Mouse (Mus musculus) embryo, embryonic 11 days (tissue): Measurements from ENCODE around the gene Wdfy2.
A peak's percentile ranks its signal among the peaks of the same experiment; 100 is the strongest.

Experiments used
- DNase-seq: peaks from one replicate; pipeline ENCODE4 v3.0.0-alpha.2; 2015

Wdfy2 gene

DNA sequence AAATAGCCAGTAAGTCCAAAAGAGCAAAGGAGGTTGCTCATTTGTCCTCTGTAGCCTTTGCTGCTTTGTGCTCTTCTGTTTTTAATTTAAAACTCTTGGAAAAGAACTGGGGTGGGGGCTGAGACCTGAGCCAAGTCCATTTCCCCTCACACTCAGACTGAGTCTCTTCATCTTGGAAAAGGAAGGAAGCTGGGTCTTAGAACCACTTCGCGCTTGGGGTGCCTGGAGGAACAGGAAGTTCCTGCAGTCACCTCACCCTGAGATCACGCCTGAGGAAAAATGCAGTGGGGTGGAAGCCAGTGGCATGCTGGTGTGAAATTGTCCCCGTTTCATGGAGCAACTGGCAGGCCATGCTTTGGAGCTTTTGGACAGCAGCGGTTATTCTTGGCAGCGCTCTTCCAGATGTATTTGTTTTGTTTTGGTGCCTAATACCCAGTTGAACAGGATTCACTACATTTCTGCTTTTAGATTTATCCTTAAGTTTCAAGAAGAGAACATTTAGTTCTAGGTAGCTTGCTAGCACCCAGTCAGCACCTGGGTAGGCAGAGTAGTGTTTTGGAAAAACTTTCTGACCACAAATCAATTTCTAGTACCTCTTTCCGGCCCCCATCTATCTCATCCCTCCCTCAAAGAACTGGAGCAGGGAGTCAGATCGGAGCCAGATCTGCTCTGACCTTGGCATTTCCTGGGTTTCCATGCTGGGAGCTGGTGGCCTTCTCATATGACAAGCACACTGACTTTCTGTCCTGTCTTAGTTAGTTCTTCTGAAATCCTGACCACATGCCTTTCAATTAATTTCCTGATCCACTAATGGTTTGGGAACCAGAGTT lies 7.7 kb downstream of the Wdfy2 start:
- no peak for DNase-seq

DNA sequence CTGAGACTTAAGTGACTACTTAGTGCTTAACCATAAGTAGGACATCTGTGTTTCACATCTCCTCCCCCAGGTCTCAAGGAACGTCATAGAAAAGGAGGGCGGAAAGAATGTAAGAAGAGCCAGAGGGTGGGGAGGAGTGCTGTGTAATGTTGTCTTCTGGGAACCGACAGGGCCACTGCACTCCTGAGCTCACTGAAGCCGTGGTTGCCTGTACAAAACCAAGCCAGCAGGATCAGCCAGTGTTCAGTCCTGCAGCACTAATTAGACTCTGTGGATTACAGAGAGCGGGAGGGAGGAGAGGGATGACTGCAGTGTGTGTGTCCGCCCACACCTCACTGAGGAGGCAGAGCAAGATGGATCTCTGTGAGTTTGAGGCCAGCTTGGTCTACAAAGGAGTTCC lies 13.5 kb downstream of the Wdfy2 start:
- peak; percentile 43 for DNase-seq

DNA sequence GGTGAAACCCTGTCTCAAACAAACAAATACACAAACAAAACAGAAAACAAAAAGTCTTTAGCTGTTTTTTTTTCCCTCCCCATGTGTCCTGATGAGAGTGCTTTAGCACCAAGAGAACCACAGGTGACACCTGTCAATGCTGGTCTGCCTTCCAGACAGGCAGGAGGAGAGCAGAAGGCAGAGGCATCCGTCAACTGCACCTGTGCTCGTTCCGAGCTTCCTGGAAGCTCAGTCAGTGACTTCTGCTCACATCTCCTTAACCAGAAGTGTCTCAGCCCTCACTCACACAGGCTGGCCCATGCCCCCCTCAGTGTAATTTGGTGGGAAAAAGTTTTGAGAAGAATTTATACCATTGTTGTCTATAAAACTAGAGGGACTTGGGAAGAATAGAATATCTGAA lies 15.4 kb downstream of the Wdfy2 start:
- no peak for DNase-seq

DNA sequence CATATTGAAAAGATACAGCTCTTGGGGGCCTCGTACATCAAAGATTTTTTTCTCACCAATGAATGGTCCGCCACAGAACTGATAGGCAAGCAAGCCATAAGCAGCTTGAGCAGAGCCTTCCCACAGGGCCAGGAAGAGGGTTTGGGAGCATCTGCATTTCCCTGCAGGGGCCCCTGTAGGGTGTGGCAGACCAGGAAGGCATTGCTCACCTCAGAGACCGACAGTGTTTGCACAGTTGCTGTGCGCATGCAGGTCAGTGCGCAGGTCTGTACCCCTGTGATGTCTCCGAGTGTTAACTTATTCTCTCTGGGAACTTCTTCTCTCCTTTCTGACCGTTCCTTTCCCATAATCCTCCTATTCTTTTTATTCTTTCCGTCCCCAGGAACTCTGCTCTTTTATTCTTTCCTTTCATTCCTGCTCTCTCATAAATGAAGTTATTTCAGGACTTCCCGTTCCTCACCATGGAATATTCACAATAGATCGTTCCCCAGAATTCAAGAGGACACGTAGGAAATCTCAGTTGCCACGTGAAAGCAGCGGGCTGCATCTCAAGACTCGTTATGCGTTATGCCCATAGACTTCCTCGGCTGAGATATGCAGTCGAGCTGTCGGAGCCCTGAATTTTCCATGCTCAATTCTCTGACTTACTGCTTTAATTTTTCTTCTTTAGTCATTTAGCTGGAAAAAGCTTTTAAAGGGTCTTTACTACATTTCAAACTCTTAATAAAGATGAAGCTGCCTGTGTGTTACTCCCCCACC lies 17.8 kb downstream of the Wdfy2 start:
- DNase-seq = no peak

DNA sequence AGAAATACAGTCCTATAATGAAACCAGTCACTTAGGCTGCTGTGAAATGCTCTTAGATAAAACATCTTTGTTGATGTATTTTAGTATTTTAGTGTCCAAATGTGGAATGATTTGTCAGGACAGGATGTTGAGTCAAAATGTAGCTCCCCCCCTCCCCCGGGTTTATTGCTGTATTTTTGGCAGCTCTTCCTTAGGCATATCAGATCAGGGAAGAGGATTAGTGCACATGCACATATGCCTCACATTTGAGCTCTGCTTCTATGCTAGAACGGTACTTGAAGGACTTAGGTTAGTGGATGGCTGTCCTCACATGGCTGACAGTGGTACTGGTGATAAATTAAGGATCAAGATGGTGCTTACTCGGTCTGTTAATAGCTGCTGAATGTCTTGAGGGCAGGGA lies 18.4 kb downstream of the Wdfy2 start:
- DNase-seq = no peak

DNA sequence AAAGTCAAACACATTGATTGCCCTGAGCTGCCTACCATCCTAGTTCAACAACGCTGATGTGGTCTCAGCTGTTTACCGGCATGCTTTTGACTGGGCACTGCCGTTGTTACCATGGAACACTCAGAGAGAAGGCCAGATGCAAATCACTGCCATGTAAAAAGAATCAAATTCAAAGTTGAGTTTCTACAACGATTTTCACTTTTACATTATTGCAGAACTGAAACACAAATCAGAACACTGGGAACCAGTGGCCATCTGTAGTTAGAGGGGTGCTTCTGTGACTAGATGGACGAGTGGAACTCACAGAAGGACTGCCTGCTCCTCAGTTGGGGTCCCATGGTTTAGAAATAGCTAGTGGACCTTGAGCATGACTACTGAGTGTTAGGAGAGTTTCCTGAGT lies 19.0 kb downstream of the Wdfy2 start:
- DNase-seq = no peak

DNA sequence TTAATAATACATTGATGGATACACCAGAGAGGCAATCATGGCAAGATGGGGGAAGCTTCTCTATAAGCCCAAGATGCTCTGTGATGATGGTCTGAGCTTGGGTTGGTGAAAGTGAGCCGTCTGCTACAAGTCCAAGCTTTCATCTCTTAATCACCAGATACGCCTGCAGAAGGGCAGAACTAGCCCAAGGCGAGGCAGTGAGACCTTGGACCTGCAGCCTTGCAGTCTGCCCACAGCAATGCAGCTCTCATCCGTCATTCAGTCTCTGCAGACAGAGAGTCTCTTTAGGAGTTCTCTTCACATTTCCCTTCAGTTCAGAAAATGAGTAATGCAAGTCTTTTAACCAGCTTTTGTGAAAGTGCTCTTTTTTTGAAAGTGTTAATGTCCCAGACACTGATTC lies 20.4 kb downstream of the Wdfy2 start:
- DNase-seq = no peak

DNA sequence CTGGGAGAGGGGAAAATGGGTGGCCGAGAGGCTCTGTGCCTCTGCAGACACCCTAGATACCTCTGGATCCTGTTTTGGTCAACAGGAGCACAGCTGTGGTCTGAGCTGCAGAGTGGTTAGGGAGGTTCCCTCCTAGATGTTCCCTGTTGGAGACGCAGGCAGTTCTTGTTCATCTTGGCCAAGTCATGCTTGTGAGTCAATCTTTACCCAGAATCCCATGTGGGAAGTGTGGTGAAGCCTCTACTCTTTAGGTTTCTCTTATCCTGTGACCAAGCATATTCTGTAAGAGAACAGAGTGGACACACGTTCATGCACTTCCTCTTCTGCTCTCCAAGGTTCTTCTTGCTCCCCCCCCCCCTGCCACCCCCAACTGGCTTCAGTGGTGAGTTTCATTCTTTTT lies 20.8 kb downstream of the Wdfy2 start:
- no peak for DNase-seq

DNA sequence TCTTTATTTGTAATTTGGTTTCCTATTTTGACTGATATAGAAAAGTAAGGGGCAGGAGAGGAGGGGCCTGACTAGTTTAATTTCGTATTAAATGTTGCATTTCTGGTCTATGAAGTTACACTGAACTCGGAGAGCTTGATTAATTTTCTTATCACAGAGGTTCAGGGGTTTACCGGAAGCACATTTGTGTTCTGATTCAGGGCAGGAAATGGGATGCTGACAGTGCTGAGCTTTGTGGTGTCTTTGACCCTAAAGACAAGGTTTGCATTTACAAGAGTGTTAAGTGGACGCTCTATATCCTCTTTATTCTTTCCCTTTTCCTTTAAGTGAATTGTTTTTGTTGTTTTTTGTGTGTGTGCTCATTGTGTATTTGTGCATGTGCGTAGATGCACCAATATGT lies 25.1 kb downstream of the Wdfy2 start:
- DNase-seq = no peak

DNA sequence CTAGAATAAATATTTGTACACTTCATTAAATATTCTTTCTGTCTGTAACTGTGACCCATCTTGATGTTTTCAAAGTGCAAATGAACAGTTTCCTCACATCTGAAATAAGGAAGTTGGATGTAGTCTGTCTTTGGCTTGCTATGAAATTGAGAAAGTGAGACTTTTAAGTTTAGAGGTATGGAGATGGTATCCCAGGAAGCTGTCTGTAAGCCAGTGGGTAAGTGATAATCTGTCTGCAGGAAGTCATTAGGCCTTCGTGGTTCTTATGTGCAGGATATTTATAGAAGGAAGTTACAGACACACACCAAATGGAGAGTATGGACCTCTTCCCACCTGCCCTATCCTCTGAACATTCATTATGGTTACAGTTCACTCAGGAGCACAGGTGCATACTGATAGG lies 26.8 kb downstream of the Wdfy2 start:
- DNase-seq = no peak

DNA sequence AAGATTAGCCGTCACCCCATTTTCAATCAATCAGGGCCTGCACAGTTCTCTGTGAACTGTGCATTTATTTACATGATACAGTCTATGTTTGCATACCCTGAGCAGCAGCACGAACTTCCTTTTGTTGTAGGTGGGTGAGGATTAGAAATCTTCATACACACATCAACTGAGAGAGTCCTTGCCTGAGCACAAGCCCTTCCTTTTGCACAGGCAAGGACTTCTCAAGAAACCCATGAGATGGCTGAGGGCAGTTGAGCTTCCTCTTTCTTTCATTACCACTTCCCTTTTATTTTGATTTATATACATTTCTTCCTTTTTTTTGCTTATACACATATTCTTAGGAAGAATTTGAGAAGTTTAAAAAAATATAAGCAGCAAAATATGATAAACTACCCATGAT lies 27.9 kb downstream of the Wdfy2 start:
- no peak for DNase-seq

DNA sequence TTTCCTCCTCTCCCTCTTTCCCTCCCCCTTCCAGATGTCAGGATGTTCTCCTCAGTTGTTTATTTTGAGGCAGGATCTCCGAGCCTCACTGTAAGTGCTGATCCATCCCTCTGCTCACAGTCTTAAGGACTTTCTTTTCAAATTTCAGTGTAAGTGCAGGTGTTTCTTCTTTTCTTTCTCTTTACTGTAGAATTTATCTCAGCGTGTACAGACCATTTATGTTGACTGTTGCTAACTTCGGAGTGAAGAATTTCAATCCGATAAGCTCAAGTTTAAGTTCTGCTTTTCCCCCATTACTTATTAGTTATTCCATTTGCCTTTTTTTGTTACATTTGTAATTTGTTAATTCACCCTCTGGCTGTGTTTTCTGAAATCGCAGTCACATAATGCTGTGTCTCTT lies 29.6 kb downstream of the Wdfy2 start:
- DNase-seq = no peak

DNA sequence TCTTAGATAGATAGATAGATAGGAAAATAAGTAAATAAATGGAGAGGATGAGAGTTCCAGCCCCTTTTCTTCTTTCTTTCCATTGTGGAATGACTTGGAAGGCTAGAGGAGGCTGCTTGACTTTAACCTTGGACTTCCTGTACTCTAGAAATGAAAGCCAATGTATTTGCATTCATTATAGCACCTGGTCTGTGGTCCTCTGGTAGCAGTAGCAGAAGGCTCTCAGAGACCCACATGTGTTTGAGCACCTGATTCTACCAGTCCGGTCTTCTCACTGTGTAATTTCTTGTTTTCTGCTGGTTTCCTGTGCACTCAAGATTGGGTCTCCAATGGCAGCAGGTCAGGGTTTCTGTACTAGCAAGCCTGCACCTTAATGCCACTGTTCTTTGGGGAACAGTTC lies 30.1 kb downstream of the Wdfy2 start:
- no peak for DNase-seq

DNA sequence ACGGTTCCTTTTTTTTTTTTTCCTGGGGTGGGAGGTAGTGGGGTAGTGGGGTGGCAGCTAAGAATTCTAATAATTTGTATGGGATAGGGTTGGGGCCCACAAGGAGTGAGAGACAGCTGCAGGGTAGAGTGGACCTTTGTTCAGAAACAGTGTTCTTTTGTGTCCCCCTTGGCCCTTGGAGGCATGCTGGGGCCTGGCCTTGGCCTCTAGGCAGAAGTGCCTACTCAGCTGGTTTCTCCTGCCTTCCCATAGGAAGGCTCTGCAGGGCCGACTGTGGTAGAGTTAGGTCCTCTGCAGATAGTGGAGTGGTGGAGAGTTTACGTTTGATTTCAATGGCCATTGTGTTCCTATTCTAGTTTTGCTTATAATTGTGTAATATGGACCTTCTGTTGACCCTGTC lies 30.8 kb downstream of the Wdfy2 start:
- peak; percentile 39 for DNase-seq

DNA sequence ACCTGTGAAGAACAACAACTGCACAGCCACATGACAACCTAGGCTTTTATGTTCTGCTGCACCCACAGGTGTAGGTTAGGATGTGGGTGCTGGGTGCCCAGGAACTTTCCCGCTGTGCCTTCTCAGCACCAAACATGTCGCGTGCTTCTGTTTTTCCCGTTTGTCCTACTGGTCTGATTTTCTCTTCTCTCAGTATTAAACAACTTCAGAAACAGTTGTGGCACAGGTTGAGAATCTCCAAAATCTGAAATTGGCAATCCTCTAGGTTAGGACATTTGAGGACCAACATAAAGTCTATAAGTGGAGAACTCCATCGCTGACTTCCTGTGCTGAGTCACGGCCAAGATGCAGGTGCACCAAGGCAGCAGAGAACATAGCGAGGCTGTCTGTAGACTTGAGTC lies 32.8 kb downstream of the Wdfy2 start:
- no peak for DNase-seq

DNA sequence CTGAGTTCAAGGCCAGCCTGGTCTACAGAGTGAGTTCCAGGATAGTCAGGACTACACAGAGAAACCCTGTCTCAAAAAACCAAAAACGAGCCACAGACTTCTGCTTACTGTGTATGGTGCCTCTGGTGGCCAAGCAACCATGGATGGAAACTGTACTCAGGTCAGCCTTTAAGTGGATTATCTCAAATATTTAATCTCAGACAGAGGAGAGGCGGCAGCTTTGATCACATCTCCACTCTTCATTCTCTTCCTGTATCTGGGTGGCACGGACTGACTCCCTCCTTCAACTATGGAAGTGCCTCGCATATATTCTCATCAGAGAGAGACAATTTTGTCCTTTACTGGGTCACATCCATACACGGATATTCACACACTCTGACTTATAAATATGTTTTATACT lies 34.0 kb downstream of the Wdfy2 start:
- no peak for DNase-seq

DNA sequence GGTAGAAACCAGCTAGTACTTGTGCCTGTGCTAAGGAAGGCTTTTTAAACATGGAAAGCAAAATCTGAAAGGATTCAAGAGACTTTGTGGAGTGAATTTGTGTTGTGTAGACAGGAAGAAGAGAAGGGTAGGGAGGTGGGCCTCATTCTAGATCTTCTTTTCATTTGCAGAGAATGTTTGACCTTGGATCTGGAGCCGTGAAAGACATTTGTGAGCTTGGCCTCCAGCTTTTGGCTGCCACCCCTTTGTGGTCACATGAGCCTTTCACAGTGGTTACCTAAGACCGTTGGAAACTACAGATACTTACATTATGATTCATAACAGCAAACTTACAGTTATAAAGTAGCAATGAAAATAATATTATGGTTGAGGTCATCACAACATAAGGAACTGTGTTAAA lies 34.5 kb downstream of the Wdfy2 start:
- no peak for DNase-seq

DNA sequence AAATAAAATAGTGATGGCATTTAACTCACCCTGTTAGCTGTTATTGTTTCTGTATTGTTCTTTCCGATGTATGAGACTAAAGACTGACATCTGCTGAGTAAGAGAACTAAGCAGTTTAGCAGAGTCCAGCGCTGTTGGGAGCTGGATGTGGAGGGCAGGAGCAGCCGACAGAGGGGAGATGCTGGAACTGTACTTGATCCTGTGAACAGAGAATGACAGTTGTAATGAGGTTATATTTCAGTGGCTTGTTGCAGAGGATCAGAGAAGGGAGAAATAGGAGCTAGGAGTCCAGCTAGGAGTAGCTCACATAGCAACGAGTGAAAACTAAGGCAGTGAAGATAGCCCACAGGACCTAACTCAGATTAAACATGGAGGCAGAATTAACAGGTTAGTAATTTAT lies 36.3 kb downstream of the Wdfy2 start:
- no peak for DNase-seq

DNA sequence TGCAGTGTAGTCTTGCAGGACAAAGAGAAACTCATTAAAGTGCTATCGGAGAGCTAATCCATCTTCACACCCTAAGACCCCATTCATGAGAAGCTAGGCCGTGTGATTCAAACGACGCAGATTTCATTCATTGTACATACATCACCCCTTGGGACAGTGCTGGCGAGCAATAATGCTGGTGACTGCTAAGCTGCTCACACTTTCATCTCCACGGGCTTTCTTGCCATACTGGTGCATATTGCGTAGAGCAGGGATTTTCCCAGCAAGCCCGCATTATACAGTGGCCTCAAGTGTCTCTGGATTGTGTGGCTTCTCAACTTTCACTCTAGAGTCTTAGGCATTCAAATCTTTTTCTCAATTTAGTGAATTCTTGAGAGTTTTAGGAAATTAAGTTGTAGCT lies 36.9 kb downstream of the Wdfy2 start:
- DNase-seq = peak; percentile 68

DNA sequence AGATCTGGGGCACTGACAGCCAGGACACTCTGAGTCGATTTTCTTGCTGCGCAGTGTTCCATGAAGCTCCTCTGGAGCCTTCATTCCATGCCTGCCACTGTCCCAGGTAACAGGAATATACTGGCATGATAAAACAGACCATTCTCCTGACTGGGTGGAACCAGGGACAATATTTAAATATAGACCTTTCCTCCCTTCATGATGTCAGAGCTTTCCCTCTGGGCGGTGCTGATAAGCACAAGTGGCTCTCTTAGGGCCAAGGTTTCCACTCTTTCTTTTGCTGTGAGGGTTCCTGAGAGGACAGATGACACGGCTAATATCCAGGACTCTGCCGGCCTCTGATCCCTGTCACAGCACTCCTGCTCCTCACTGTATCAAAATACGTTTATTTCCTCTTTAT lies 40.6 kb downstream of the Wdfy2 start:
- no peak for DNase-seq

DNA sequence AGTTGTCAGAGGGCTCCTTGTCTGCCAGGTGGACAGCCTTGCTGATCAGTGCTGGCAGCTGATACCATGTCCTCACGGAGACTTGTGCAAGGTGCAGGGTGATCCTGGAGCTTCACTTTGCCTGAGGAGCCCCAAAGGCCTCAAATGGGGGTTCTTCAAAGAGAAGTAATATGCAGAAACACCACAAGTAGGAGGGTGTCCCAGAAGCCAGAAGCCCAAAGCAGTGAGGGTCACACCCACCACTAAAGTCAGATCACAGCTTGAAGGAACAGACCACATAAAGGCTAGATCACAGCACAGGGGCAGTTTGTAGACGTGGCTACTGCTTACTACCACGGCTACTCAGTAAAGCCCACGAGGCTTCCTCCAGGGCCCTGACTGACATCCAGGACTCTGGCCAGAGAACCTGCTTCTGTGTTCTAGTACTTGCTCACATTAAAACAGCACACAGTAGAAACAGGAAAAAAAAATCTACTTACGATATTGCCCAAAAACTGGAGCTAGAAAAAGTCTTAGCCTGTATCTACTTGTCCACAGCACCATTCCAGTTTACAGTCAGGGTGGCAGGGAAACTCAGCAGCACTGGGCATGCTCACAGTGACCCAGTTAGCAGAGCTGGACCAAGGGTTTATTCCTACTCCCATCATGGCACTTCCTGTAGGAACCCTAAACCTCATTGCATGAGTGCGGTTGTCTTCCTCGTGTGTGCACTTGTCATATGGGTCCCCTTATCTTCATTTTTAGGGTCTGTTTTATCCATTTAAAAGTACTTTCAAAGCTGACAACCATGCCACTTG lies 41.4 kb downstream of the Wdfy2 start:
- no peak for DNase-seq

DNA sequence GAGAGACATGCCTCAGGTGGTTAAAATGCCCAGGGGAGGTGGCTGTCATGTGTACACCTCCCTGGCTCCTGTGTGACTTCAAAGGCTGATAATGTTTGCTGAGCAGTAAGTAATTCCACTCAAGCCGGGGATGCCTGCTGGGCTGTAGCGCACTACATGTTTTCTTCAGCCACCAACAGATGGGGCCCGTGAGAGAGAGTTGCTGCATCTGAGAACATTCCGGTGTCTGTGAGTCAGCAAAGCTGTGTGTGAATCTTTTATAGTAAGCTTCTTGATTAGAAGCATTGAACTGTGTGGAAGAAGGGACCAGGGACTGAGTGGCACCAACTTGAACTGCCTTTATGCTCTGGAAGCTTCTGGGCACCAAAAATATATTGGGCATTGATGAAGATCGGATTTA lies 42.0 kb downstream of the Wdfy2 start:
- DNase-seq = peak; percentile 82

DNA sequence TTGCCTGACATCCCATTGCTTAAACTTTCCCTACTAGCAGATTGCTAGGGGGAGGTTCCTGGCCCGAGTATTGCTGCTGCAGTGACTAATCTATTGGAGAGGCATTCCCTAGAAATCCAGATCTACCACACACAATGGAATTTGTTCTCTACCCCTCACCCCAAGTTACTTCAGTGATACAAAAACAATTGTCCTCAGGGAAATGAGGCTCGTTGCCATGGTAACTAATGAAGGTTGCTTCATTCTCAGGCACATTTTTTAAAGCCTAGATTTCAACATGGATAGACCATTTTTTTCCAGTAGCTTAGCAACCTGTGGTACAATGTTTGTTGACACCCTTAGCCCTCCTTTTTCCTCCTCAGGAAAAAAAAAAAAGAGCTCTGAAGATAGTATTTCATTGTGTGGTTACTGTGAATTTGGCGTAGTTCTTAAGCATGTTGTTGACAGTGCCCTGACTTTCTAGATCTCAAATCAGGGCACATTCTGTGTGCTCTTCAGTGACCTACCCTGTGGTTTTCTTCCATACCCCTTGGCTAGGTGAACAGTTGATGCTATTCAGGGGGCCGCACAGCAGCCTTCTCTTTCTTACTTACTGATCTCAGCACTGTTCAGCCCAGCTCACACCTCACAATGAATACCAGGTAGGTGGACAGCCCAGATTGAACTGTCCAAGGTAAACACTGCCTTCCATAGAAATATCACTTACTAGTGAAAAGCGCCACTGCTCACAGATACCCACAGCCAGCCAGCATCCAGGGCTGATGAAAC lies 42.8 kb downstream of the Wdfy2 start:
- DNase-seq = peak; percentile 71
